Mouse (Mus musculus): ENCODE results near the gene Amfr. TPM values are rescaled to one million over a fixed set of nuclear protein-coding genes. Genes with fewer than 3 reads are reported as not detected.
A peak's percentile ranks its signal among the peaks of the same experiment; 100 is the strongest.

Gene Amfr
- total and polyA plus RNA-seq, 3 experiments: 86.7 to 126 (median 102) TPM

DNA sequence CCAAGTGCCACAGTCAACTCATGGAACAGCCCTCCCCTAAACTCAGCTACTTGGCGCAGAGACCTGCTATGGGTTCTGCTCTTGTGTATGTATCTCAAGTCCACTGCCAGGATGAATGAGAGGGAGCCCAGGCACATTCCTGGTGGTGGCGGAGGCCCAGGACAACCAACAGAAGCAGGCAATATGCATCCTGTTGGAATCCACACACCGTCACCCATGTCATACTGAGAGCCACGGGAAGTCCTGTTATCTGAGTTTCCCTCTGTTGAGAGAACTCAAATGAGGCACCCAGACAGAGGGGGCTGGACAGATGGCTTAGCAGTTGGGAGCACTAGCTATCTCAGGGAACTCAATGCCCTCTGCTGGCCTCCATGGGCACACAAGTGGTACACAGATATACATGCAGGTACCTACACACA lies 71.0 kb downstream of the Amfr start:
- no peak overlapping the region for H3K9ac ChIP-seq (ENCODE audit: insufficient read depth, low read depth)
- no peak overlapping the region for H3K4me3 ChIP-seq (replicated peaks in 1 of 3; ENCODE audit: low read depth in 2 of 3, low read length in 2 of 3, poor library complexity in 1 of 3)
- in situ Hi-C loops (cut with MboI; ENCODE audit: low pct_ligation_motif_present, low pct_unique_long_range_greater_than_20kb, low sequenced_read_pairs) (loop anchor here (25.0 kb wide), 1 partner anchor 329 kb away; no protein-coding TSS in a partner anchor), dilution Hi-C loops (cut with MboI; ENCODE audit: extremely low pct_ligation_motif_present, extremely low pct_unique_long_range_greater_than_20kb, low sequenced_read_pairs) (no loop called here)
- no peak overlapping the region for H3K4me2 ChIP-seq (ENCODE audit: insufficient read depth, low read depth, poor library complexity, severe bottlenecking)
- H3K36me3 ChIP-seq (replicated peaks in 1 of 2; ENCODE audit: control insufficient read depth in 1 of 2, insufficient read depth in 1 of 2, low read length in 1 of 2): peaks cover 0 to 15% of the 10 kb centered on the region in 2 experiments
- TF ChIP-seq HCFC1 (IDR thresholded peaks at IDR 0.05; ENCODE audit: low read depth, low read length) (no peak), E2F4 (IDR thresholded peaks at IDR 0.05; ENCODE audit: insufficient replicate concordance, low read depth, low read length) (no peak), USF1 (IDR thresholded peaks at IDR 0.05; ENCODE audit: low read depth, low read length) (no peak), CTCF (conservative IDR thresholded peaks at IDR 0.05 in 1 of 2, IDR thresholded peaks at IDR 0.05 in 1 of 2; ENCODE audit: low read depth in 2 of 2, low read length in 2 of 2) (peak in 1 of 2 experiments; percentile 29; a peak in 1 of 4 replicates), ZNF384 (IDR thresholded peaks at IDR 0.05; ENCODE audit: low read depth, low read length) (no peak), PAX5 (IDR thresholded peaks at IDR 0.05; ENCODE audit: low read length) (no peak), RCOR1 (conservative IDR thresholded peaks at IDR 0.05; ENCODE audit: low read depth, low read length) (no peak)
- H3K27me3 ChIP-seq (replicated peaks): no peaks in the 10 kb centered on the region
- no peak overlapping the region for H3K27ac ChIP-seq (ENCODE audit: insufficient read depth, low read depth)
- DNase-seq (ENCODE audit: extremely low read depth): no peak
- no peaks in the 10 kb centered on the region for H3K79me2 ChIP-seq (replicated peaks; ENCODE audit: control insufficient read depth, extremely low read depth, insufficient read depth, poor library complexity, severe bottlenecking)
- H3K9me3 ChIP-seq (replicated peaks; ENCODE audit: low read length): no peaks in the 10 kb centered on the region
- H3K4me1 ChIP-seq (ENCODE audit: control insufficient read depth in 1 of 2, insufficient read depth in 2 of 2): peaks cover 4 to 14% of the 10 kb centered on the region in 2 experiments; a peak in 1 of 4 replicates

- H3K4me1 ChIP-seq (ENCODE audit: control insufficient read depth in 1 of 2, insufficient read depth in 2 of 2): peaks cover 4 to 7% of the 10 kb centered on the region in 2 experiments; a peak in 1 of 4 replicates
- no peak overlapping the region for H3K4me2 ChIP-seq (ENCODE audit: insufficient read depth, low read depth, poor library complexity, severe bottlenecking)
- no peaks in the 10 kb centered on the region for H3K79me2 ChIP-seq (replicated peaks; ENCODE audit: control insufficient read depth, extremely low read depth, insufficient read depth, poor library complexity, severe bottlenecking)
- no peak overlapping the region for H3K27ac ChIP-seq (ENCODE audit: insufficient read depth, low read depth)
- no peak overlapping the region for H3K4me3 ChIP-seq (replicated peaks in 1 of 3; ENCODE audit: low read depth in 2 of 3, low read length in 2 of 3, poor library complexity in 1 of 3)
- no peak overlapping the region for H3K9ac ChIP-seq (ENCODE audit: insufficient read depth, low read depth)
- TF ChIP-seq NELFE (IDR thresholded peaks at IDR 0.05; ENCODE audit: low read depth, low read length) (no peak), EP300 (IDR thresholded peaks at IDR 0.05; ENCODE audit: low read length) (no peak), MXI1 (IDR thresholded peaks at IDR 0.05; ENCODE audit: low read depth, low read length) (no peak), RCOR1 (conservative IDR thresholded peaks at IDR 0.05; ENCODE audit: low read depth, low read length) (no peak), TCF12 (IDR thresholded peaks at IDR 0.05; ENCODE audit: low read depth, low read length) (no peak), USF2 (conservative IDR thresholded peaks at IDR 0.05; ENCODE audit: low read depth, low read length) (no peak), CHD2 (IDR thresholded peaks at IDR 0.05; ENCODE audit: low read length) (no peak), ZC3H11A (IDR thresholded peaks at IDR 0.05; ENCODE audit: low read depth, low read length) (no peak), BHLHE40 (IDR thresholded peaks at IDR 0.05; ENCODE audit: low read depth, low read length) (no peak), E2F4 (IDR thresholded peaks at IDR 0.05; ENCODE audit: insufficient replicate concordance, low read depth, low read length) (no peak), MAZ (IDR thresholded peaks at IDR 0.05; ENCODE audit: low read depth, low read length) (no peak), SIN3A (IDR thresholded peaks at IDR 0.05; ENCODE audit: low read length) (no peak), MAX (IDR thresholded peaks at IDR 0.05; ENCODE audit: low read length) (no peak), IRF4 (IDR thresholded peaks at IDR 0.05; ENCODE audit: low read depth, low read length) (no peak), USF1 (IDR thresholded peaks at IDR 0.05; ENCODE audit: low read depth, low read length) (no peak)
- no peak for DNase-seq (ENCODE audit: extremely low read depth)
- peaks cover 0 to 10% of the 10 kb centered on the region in 2 experiments for H3K36me3 ChIP-seq (replicated peaks in 1 of 2; ENCODE audit: control insufficient read depth in 1 of 2, insufficient read depth in 1 of 2, low read length in 1 of 2)
- no peaks in the 10 kb centered on the region for H3K9me3 ChIP-seq (replicated peaks; ENCODE audit: low read length)
- in situ Hi-C loops (cut with MboI; ENCODE audit: low pct_ligation_motif_present, low pct_unique_long_range_greater_than_20kb, low sequenced_read_pairs) (loop anchor here (25.0 kb wide), 1 partner anchor 328 kb away; no protein-coding TSS in a partner anchor), dilution Hi-C loops (cut with MboI; ENCODE audit: extremely low pct_ligation_motif_present, extremely low pct_unique_long_range_greater_than_20kb, low sequenced_read_pairs) (no loop called here)
- H3K27me3 ChIP-seq (replicated peaks): no peaks in the 10 kb centered on the region
Measured at GRCm38 (mm10) chr8:93940542-93941423, 71.9 kb downstream of the Amfr start.
